Mouse (Mus musculus) granulocyte monocyte progenitor cell, adult 5-6 weeks (primary cell): ENCODE results near the gene Trpc7. TPM values are rescaled to one million over a fixed set of nuclear protein-coding genes. Genes with fewer than 3 reads are reported as not detected.

Experiments used
- ATAC-seq: replicated peaks from 2 replicates; pipeline ENCODE4 v1.8.0; 2016; ENCODE audit warnings: mild to moderate bottlenecking, moderate TSS enrichment, inconsistent platforms; ENCODE audit not compliant: poor library complexity, severe bottlenecking
- total RNA-seq, 2 experiments: library from RNA; stranded (forward) in 1 of 2; stranded (reverse) in 1 of 2; fragments of 200-712, 200-1000 nt in 1 of 2; fragments of >200 nt in 1 of 2; fragmentation: Nextera tagmentation in 1 of 2; gene quantifications; 2 replicates each; pipeline ENCODE4 v1.2.3; 2014 to 2017

Gene Trpc7
- total RNA-seq, 2 experiments from 2014 or later = not detected

DNA sequence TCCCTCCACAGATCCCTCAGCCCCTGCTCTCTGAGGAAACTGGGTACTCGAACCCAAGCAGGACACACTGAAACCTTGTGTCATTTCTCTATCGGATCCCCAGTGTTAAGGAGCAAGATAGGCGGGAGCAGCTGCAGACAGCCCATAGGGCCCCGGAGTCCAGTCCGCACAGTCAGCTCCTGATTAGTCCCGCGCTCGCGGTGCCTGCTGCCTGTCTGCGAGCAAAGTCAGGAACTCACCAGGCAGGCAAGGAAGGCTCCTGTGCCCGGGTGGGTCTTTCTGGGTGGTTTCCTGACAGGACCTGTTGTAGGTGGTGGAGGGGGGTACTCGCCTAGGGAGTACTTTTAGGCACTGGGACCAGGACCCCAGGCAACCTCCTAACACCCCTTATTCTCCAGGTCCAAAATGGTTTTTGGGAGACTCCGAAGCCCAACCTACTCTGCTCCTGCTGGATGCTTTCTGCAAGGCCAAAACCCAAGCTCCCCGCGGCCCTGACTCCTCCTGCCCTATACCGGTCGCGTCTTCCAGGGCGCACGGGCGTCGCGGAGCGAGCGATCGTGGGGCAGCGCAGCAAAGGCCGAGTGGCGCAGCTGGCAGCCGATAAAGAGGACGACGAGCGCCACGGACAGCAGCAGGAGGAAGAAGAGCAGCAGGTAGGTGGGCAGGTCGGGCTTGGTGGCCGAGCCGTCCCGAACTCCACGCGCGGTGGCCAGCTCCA, 143.2 kb downstream of the Trpc7 start:
- ATAC-seq = no peak

- ATAC-seq = no peak
Measured at GRCm38 (mm10) chr13:56751774-56752173, 144.0 kb downstream of the Trpc7 start.

- no peak for ATAC-seq
Measured at GRCm38 (mm10) chr13:56749377-56749776, 146.4 kb downstream of the Trpc7 start.

DNA sequence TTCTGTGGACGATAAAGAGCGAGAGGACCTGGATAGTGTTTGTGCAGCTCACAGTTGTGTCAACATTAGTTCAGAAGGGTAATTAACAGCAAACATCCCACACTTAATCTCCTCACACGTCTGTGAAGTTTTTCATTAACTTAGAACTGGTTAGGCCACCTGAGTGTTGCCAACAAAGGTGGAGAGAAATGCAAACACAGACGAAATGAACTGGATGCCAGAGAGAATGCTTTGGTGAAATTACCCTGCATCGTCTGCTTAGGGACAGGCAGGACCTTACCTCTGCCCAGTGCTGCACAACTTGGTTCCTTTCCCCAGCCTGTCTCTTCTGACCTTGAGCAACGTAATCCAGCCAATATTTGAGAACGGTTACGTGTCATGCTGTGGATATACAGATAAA, 148.2 kb downstream of the Trpc7 start:
- ATAC-seq = no peak

DNA sequence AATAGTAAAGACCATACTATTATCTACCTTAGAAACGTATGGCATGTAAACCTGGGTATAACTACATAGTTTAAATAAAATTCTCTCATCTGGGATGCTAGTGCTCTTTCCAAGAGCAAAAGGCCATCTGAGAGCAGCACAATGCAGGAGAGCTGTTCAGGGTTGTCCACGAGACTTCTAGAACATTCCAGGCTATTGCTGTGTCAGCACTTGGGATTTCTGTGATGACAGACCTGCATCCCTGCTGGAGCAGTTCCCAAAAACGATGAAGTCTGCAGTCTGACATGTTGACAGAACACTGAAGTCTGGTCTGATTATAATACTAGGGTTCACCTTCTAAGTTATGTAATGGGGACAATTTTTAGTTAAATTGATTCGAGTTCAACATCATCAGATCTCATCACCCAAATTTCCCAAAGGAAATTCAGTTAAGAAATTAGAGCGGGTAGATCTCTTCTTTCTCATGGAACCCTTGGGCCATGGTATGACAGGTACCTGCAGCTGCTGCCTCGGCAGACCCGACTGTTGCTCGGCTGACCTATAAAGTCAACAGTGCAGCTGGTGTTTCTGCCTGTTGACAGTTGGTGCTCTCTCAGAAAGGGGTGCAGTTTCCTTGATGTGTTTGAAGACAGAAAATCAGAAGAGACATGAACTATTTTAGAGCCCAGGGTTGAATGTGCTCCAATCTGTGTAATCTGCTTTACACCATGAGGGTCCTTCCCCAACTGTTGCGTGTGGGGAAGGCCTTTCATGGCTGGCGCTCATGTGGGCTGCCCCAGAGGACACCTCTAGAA, 148.9 kb downstream of the Trpc7 start:
- no peak for ATAC-seq

GRCm38 (mm10) chr13:56742325-56742901, 153.4 kb downstream of the Trpc7 start:
- no peak for ATAC-seq

DNA sequence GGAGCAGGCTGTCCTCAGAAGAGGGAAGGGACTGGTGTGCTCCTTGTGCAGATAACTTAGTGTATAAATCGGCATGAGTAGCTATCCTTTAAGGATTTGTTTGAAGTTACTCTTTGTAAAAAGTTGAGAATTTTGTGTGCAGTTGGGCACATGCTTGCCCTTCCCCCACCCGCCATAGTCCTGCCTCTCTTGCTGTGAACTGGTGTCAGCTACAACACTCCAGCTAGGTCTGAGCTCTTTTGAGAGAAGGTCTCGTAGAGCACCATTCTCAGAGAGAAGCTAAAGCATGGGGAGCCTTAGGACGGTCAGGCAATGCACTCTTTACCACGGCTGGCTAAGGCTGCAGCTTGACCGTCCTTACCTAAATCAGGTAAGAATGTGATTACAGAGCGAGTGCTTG, 154.1 kb downstream of the Trpc7 start:
- no peak for ATAC-seq

- ATAC-seq = no peak
Measured at GRCm38 (mm10) chr13:56740496-56740895, 155.3 kb downstream of the Trpc7 start.

DNA sequence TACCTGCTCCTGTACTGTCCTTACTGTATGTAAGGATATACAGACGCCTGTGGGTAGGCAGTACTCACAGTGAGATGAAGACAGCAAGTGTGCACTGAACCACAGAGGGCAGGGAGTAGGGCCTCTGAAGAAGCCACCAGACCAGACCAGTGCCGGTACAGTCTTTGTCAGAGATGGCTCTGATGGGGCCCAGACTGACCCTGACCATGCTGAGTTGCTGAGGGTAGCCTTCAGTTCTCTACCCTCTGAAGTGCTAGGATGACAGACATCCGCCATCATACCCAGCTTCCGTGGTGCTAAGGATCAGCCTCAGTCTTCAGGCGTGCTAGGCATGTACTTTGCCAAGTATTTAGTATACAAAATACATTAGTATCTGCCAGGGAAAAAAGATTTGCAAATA, 156.2 kb downstream of the Trpc7 start:
- ATAC-seq = no peak

- ATAC-seq = no peak
Measured at GRCm38 (mm10) chr13:56735212-56735875, 160.4 kb downstream of the Trpc7 start.

DNA sequence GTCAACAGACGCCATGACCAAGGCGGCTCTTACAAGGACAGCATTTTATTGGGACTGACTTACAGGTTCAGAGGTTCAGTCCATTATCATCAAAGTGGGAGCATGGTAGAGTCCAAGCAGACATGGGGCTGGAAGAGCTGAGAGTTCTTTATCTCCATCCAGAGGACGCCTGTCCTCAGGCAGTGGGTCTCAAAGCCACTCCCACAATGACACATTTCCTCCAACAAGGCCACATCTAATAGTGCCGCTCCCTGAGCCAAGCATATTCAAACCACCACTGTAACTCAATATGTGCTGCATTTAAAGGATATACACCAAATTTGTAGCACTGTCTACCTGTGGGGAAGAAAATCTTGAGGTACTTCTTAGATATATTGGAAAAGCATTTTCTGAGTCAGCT, 161.2 kb downstream of the Trpc7 start:
- no peak for ATAC-seq

- no peak for ATAC-seq
Measured at GRCm38 (mm10) chr13:56729046-56729445, 166.7 kb downstream of the Trpc7 start.

DNA sequence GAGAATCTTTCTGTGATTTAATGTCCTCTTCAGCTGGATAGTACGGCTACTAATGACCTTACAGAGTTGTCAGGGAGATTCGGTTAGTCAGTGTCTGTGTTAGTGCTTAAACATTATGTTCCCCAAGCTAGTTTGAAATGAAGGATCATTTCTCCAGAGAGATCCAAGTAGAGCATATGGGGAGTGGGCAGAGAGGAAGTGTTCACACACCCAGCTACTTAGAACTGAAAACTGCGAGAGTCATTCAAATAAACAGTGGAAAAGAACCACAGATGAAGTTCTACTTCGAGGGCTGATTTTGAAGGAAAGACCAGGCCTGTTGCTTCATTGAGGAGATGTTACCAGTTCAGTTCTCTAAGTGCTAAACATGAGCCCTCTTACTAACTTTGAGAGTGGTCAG, 169.2 kb downstream of the Trpc7 start:
- ATAC-seq = no peak

Other genes starting within 250 kb of the Trpc7 start
- 45.7 and 52.0 TPM in 2 replicates for gene Smad5, start 193.0 kb downstream of the Trpc7 start, total RNA-seq (2014; fragmentation: Nextera tagmentation)
- gene Smad5, start 193.0 kb downstream of the Trpc7 start, total RNA-seq (2017) = 27.1 and 28.1 TPM in 2 replicates
- gene Gm45623, start 142.2 kb downstream of the Trpc7 start, total RNA-seq (2014; fragmentation: Nextera tagmentation) = not detected in 2 replicates
- not detected in 2 replicates for gene Gm45623, start 142.2 kb downstream of the Trpc7 start, total RNA-seq (2017)